Mouse (Mus musculus): Measurements from ENCODE around the gene Rpl23a.
"Not testable (repeated sequence)": the region's sequence is repeated elsewhere in the genome, so short reads cannot be mapped to it uniquely, and the experiment has no call there.

Gene Rpl23a

GRCm38 (mm10) chr11:78146707-78147543 is 36.5 kb downstream of the Rpl23a start:
- DNase-seq (ENCODE audit: low spot score), result no peak

- DNase-seq (ENCODE audit: low spot score), result no peak
Measured at GRCm38 (mm10) chr11:78146168-78146567, 37.2 kb downstream of the Rpl23a start.

GRCm38 (mm10) chr11:78143520-78143919 is 39.9 kb downstream of the Rpl23a start:
- DNase-seq (ENCODE audit: low spot score), result no peak

GRCm38 (mm10) chr11:78140665-78141064 is 42.7 kb downstream of the Rpl23a start:
- no peak for DNase-seq (ENCODE audit: low spot score)

GRCm38 (mm10) chr11:78138023-78138422 is 45.4 kb downstream of the Rpl23a start:
- no peak for DNase-seq (ENCODE audit: low spot score)

- no peak for DNase-seq (ENCODE audit: low spot score)
Measured at GRCm38 (mm10) chr11:78137584-78137983, 45.8 kb downstream of the Rpl23a start.

GRCm38 (mm10) chr11:78136132-78136531 is 47.3 kb downstream of the Rpl23a start:
- DNase-seq (ENCODE audit: low spot score), result no peak

- not testable (repeated sequence) for DNase-seq (ENCODE audit: low spot score)
Measured at GRCm38 (mm10) chr11:78135314-78135713, 48.1 kb downstream of the Rpl23a start.

GRCm38 (mm10) chr11:78134344-78134743 is 49.0 kb downstream of the Rpl23a start:
- no peak for DNase-seq (ENCODE audit: low spot score)

- no peak for DNase-seq (ENCODE audit: low spot score)
Measured at GRCm38 (mm10) chr11:78133915-78134314, 49.5 kb downstream of the Rpl23a start.
